Mouse (Mus musculus) mature B cell (primary cell): ENCODE data around the gene Arhgap45.

Experiments used
- in situ Hi-C: fragments of 300-500 bp; cut with MboI; formaldehyde crosslinking; loops from 2 replicates; pipeline ENCODE4 v1.14.3; 2019

Gene Arhgap45

GRCm38 (mm10) chr10:80015583-80015982 is 870 bp upstream of the Arhgap45 start:
- in situ Hi-C loops, result no loop called here

- in situ Hi-C loops, result no loop called here
Observed at GRCm38 (mm10) chr10:80016931-80017330, 478 bp downstream of the Arhgap45 start.

- in situ Hi-C loops, result no loop called here
Observed at GRCm38 (mm10) chr10:80017361-80017760, 908 bp downstream of the Arhgap45 start.

- in situ Hi-C loops, result no loop called here
Observed at GRCm38 (mm10) chr10:80017771-80018170, 1.3 kb downstream of the Arhgap45 start.

- in situ Hi-C loops, result no loop called here
Observed at GRCm38 (mm10) chr10:80018739-80019297, 2.4 kb downstream of the Arhgap45 start.

- in situ Hi-C loops, result loop anchor here (5.0 kb wide), 1 partner anchor 32 kb away; the partner anchor contains the start of gene Cnn2
Observed at GRCm38 (mm10) chr10:80019471-80020131, 3.1 kb downstream of the Arhgap45 start.

GRCm38 (mm10) chr10:80020191-80020590 is 3.7 kb downstream of the Arhgap45 start:
- in situ Hi-C loops, result loop anchor here (5.0 kb wide), 1 partner anchor 33 kb away; the partner anchor contains the start of gene Cnn2

GRCm38 (mm10) chr10:80020603-80021319 is 4.3 kb downstream of the Arhgap45 start:
- in situ Hi-C loops, result loop anchor here (5.0 kb wide), 1 partner anchor 33 kb away; the partner anchor contains the start of gene Cnn2

GRCm38 (mm10) chr10:80021320-80021641 is 4.8 kb downstream of the Arhgap45 start:
- in situ Hi-C loops, result loop anchor here (5.0 kb wide), 1 partner anchor 34 kb away; the partner anchor contains the start of gene Cnn2

GRCm38 (mm10) chr10:80022164-80022563 is 5.7 kb downstream of the Arhgap45 start:
- in situ Hi-C loops, result loop anchor here (5.0 kb wide), 1 partner anchor 35 kb away; the partner anchor contains the start of gene Cnn2

GRCm38 (mm10) chr10:80022806-80023205 is 6.4 kb downstream of the Arhgap45 start:
- in situ Hi-C loops, result loop anchor here (5.0 kb wide), 1 partner anchor 36 kb away; the partner anchor contains the start of gene Cnn2

GRCm38 (mm10) chr10:80023758-80024157 is 7.3 kb downstream of the Arhgap45 start:
- in situ Hi-C loops, result loop anchor here (5.0 kb wide), 1 partner anchor 36 kb away; the partner anchor contains the start of gene Cnn2

GRCm38 (mm10) chr10:80024229-80025043 is 8.0 kb downstream of the Arhgap45 start:
- in situ Hi-C loops, result loop anchor here (5.0 kb wide), 1 partner anchor 37 kb away; the partner anchor contains the start of gene Cnn2

GRCm38 (mm10) chr10:80025044-80025347 is 8.5 kb downstream of the Arhgap45 start:
- in situ Hi-C loops, result no loop called here

GRCm38 (mm10) chr10:80025463-80025862 is 9.0 kb downstream of the Arhgap45 start:
- in situ Hi-C loops, result no loop called here

GRCm38 (mm10) chr10:80025889-80026288 is 9.4 kb downstream of the Arhgap45 start:
- in situ Hi-C loops, result no loop called here

GRCm38 (mm10) chr10:80027681-80028520 is 11.4 kb downstream of the Arhgap45 start:
- in situ Hi-C loops, result no loop called here

GRCm38 (mm10) chr10:80028521-80028846 is 12.0 kb downstream of the Arhgap45 start:
- in situ Hi-C loops, result no loop called here

- in situ Hi-C loops, result no loop called here
Observed at GRCm38 (mm10) chr10:80030191-80030590, 13.7 kb downstream of the Arhgap45 start.

GRCm38 (mm10) chr10:80030736-80031135 is 14.3 kb downstream of the Arhgap45 start:
- in situ Hi-C loops, result no loop called here
